Mouse (Mus musculus) erythroblast, embryonic 14.5 days (primary cell): ENCODE measurements at regions not wholly inside any gene's neighbourhood (a gene's known extent, or its start where the extent isn't known, plus 50 kb on each side); places are given as distances from the start of the nearest gene placed in this dataset.

Experiments
- GATA1 ChIP-seq: IDR thresholded peaks from 2 replicates; pipeline ENCODE4 v1.6.1; 2012; ENCODE audit warnings: low read length, inconsistent platforms, mixed read lengths
- TAL1 ChIP-seq: IDR thresholded peaks from 3 replicates; pipeline ENCODE4 v1.6.1; 2012; ENCODE audit warnings: low read length, inconsistent platforms, mixed read lengths

DNA sequence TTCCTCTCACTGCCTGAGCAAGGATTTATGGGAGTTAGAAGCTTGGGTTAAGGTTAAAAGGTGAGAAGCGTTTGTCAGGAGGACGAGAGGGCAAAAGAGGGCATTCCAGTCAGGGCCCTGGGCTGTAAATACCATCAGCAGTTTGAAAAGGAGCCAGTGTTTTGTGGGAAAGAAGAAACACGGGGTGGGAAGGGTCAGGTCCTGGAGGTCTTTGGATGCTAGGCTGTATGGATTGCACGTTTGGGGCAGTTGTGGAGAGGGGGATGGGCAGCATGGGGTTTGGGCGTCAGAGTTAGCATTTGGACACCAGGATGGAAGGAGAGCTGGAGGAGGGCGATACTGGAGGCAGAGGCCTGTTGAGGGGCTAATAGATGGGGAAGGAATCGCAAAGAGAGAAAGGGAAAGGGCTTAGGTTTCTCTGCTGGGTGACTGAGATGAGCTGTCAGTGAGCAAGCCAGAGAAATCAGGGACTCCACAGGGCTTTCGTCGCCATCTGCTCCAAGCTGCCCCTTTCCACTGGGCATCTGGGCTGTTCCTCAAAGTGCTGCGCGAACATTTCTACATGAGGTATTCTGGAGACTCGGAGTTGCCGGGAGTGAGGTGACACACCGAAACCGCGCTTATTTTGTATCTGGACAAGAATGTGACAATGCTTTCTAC, 66.2 kb upstream of the E2f3 start:
- TF ChIP-seq TAL1 = no peak
- no peak for TF ChIP-seq GATA1
